Mouse (Mus musculus) bone marrow macrophage, adult 2 months (primary cell): Measurements from ENCODE around the gene Efnb2. TPM values are rescaled to one million over a fixed set of nuclear protein-coding genes. Genes with fewer than 3 reads are reported as not detected.

Experiments used
- H3K27ac ChIP-seq: 2 replicates; pipeline ENCODE4 v1.5.1; 2012; ENCODE audit warnings: low read depth, low read length; ENCODE audit not compliant: insufficient read depth
- H3K4me1 ChIP-seq: 2 replicates; pipeline ENCODE4 v1.6.1; 2012; ENCODE audit warnings: low read length; ENCODE audit not compliant: control insufficient read depth, insufficient read depth
- H3K4me3 ChIP-seq: 2 replicates; pipeline ENCODE4 v1.5.1; 2012; ENCODE audit warnings: mild to moderate bottlenecking, low read length, moderate library complexity; ENCODE audit not compliant: insufficient read depth
- CTCF ChIP-seq: IDR thresholded peaks from 2 replicates; pipeline ENCODE4 v1.5.1; 2012; ENCODE audit warnings: low read depth, mild to moderate bottlenecking, low read length, moderate library complexity
- POLR2A ChIP-seq: IDR thresholded peaks from 2 replicates; pipeline ENCODE4 v1.6.1; 2012; ENCODE audit warnings: mild to moderate bottlenecking, low read depth, low read length, borderline replicate concordance
- polyA plus RNA-seq: library from polyadenylated mRNA; stranded (reverse); fragments of >200 nt; gene quantifications from 2 replicates; pipeline ENCODE4 v1.2.4, GENCODE M21; 2012; ENCODE audit not compliant: missing spikeins, insufficient read depth, insufficient read length

Gene Efnb2
- polyA plus RNA-seq, 1 experiment = 0.67 TPM

DNA sequence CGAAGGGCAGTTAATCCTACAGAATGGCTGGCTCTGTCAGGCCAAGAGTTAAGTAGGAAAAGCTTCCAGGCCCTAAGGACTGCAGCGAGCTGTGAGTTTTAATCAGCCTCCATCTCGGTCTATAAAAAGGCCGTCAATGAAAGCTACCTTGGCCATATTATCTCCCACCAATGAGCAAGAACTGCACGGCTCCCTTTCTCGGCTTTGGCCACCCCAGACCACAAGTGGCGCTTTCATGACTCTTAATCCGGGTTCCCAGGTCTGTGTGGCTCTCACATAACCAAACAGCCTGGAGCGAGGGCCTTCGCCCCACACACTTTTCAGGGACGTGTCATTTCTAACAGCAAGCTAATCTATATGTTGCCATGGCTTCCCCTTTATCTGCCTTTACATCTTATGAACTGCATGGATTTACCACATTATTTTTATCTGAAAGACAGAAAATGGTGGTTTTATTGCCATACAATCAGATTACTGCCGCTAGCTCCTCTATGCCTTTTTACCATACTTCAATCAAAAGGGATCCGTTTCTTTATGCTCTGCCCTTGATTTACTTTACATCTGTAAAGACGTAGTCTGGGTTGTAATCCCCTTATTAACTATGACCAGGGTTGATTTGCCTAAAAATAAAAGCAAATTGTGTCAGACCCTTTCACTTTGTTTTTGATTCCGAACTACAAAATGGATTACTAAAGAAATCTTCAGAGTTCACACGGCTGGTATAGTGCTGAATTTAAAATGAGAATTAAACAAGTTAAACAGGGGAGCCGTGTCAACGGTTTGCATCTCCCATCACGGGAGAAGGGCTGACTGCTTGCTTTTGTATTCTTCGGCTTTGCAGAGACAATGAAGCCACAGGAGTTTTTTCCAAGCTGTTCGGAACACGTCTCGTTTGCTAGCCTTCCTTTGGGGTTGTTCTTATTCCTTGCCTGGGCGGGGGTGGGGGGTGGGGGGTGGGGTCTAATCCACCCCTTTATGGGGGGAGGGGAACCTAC is 5.4 kb downstream of the Efnb2 start:
- Histone ChIP-seq H3K4me1 (no peaks in the 10 kb centered on the region), H3K4me3 (no peak overlapping the region), H3K27ac (no peak overlapping the region)
- no peak for TF ChIP-seq POLR2A
- TF ChIP-seq CTCF = no peak

DNA sequence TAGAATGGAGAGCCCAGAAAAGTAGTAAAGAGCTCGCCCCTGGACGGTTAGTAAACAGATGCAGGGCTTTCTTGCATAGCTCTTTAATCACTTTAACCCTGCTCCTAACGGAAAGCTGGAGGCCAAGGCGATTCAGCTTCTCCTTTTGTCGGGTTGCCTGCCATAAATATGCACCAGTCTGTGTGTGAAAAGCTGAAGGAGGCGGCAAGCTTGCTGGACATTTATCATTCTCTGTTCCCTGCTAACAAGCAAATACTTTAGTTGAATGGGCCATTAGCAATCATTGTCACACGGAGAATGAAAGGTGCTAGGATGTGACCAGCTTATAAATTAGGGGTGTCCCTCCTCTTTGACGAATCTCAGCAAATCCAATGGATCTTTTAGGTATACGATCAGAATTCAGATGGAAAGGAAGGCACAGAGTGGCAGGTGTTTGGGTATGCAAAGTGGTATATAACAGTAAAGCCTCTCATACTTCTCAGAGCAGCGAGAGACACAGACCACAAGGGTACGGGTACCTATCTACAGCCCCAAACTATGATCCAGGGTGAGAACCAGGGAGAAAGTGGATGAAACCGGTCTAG is 7.0 kb downstream of the Efnb2 start:
- TF ChIP-seq POLR2A = no peak
- TF ChIP-seq CTCF = no peak
- Histone ChIP-seq H3K4me3 (no peak overlapping the region), H3K4me1 (no peaks in the 10 kb centered on the region), H3K27ac (no peak overlapping the region)

DNA sequence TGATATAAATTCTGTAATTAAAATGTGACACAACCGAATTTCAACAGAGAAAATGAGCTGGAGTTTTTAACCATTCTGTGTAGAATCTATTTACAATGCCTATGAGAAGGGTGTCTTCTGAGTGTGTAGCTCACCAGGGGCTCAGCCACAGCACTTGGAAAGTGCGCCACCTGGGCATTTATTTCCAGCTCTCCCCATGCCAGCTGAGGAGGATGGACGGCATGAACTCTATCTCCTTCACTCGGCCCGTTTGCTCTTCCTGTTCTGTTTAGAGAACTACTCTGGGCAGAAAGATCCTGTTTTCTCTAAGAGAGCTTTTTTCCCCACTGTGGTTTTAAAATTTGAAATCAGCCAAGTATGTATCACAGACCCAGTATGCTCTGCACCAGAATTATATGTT is 7.7 kb downstream of the Efnb2 start:
- Histone ChIP-seq H3K4me3 (no peak overlapping the region), H3K4me1 (no peaks in the 10 kb centered on the region), H3K27ac (no peak overlapping the region)
- TF ChIP-seq POLR2A (no peak), CTCF (no peak)

DNA sequence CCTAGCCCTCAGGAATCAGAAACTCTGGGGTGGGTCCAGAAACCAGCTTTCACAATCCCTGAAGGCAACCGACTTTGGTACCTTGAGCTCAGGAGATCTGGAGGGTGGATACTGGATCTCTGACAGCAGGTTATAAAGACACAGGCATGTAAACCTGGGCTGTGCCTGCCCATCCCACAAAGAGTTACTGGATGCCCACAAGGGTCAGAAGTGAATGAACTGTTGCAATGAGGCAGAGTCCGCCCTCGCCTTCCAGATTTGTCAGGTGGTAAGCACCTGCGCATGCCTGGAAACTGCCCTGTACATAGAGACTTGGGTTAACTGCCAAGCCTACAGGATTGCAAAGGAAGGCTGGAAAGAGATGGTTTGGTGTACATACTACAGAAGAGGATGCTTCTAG is 8.7 kb downstream of the Efnb2 start:
- no peak overlapping the region for H3K27ac ChIP-seq
- TF ChIP-seq POLR2A = no peak
- no peaks in the 10 kb centered on the region for H3K4me1 ChIP-seq
- no peak overlapping the region for H3K4me3 ChIP-seq

DNA sequence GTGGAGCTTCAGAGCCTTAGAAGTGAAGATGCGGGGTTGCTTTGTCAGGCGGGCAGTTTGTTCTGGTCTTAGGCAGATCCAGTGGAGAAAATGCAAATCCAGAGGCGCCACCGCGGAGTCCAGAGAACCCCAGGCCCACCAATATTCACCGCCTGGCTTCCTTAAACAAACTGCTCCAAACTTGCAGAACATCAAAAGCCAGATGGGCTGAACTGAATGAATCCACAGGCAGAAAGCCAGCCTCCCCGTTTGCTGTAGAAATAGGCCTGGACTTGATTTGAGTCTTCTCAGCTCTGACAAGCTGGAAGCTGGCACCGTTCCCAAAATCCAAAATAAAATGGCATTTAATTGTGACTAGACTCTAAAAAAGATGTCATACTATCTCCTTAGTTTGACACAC is 11.1 kb downstream of the Efnb2 start:
- no peak for TF ChIP-seq CTCF
- no peak for TF ChIP-seq POLR2A
- Histone ChIP-seq H3K4me3 (no peak overlapping the region), H3K27ac (no peak overlapping the region), H3K4me1 (no peaks in the 10 kb centered on the region)

DNA sequence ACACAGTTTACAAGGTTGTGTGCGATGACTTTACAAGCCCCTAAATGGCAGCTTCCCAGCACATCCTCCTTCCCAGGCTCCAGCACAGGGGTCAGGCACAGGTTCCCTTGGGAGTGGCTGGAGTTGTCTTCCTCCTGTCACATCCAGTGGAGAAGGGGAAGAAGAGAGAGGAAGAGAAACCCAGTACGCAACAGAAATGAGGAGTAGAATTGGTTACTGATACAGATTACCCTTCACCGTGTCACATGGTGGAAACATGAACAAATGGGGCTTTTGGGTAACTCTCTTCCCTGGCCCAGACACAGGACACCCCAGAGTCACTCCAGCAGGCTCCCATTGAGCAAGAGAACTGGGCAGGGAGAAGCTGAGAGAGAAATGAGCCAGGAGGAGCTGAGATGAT is 11.5 kb downstream of the Efnb2 start:
- Histone ChIP-seq H3K4me3 (no peak overlapping the region), H3K27ac (no peak overlapping the region), H3K4me1 (no peaks in the 10 kb centered on the region)
- no peak for TF ChIP-seq POLR2A
- TF ChIP-seq CTCF = no peak

DNA sequence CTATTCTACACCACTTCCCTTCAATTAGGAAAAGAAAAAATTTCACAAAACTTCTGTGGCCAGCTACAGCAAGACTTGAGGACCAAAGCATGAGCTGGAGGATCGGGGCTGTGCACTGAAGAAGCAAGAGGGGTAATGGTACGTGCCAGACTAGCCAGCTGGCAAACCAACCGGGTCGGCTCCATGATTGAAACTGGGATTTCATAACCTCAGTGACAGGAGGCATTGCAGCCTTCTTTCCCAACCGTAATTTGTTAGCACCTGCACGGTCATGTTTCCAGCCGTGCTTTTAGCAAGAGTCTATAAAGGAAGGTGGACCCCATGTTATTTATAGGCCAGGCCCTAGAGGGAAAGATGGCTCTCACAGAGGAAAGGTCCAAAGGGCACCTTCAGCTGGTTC is 12.4 kb downstream of the Efnb2 start:
- H3K4me1 ChIP-seq = no peaks in the 10 kb centered on the region
- no peak overlapping the region for H3K4me3 ChIP-seq
- H3K27ac ChIP-seq = no peak overlapping the region
- no peak for TF ChIP-seq CTCF

DNA sequence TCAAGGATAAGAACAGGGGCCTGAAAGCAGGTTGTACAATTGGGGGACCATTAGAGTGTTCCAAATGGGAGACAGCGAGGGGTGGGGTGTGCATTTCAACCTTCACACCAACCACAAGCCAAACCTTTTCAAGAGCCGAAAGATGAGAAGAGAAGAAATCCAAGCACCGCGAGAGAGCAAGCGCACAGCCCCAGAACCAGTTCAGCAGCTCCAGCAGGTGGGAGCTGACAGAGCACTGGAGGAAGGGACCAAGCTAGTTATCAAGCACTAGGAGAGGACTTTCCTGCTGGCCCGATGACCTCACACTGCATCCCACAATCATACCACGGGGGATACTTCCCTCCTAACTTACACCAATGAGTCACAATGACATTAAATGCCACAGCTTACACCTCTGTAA is 13.2 kb downstream of the Efnb2 start:
- H3K27ac ChIP-seq = no peak overlapping the region
- no peak overlapping the region for H3K4me3 ChIP-seq
- H3K4me1 ChIP-seq = no peaks in the 10 kb centered on the region
- TF ChIP-seq CTCF = no peak
- TF ChIP-seq POLR2A = no peak

DNA sequence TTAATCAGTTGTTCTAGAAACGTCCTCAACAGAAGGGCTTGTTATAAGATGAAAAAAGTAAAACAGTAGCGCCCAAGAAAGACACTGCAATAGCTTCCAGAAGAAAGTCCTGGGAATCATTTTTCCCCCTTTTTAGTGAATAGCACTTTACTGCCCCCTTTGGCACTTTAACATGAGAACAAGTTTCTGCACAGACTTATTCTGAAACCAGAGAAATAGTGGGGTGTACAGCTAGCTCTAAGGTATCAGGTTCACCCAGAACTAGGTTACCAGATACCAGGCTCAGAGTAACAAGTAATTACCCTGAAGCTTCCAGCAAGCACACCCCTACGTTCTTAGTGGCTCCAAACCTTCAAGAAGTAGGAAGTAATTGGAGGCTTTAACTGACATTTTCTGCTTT is 13.7 kb downstream of the Efnb2 start:
- no peak overlapping the region for H3K4me3 ChIP-seq
- no peaks in the 10 kb centered on the region for H3K4me1 ChIP-seq
- TF ChIP-seq POLR2A (no peak), CTCF (no peak)
- no peak overlapping the region for H3K27ac ChIP-seq

DNA sequence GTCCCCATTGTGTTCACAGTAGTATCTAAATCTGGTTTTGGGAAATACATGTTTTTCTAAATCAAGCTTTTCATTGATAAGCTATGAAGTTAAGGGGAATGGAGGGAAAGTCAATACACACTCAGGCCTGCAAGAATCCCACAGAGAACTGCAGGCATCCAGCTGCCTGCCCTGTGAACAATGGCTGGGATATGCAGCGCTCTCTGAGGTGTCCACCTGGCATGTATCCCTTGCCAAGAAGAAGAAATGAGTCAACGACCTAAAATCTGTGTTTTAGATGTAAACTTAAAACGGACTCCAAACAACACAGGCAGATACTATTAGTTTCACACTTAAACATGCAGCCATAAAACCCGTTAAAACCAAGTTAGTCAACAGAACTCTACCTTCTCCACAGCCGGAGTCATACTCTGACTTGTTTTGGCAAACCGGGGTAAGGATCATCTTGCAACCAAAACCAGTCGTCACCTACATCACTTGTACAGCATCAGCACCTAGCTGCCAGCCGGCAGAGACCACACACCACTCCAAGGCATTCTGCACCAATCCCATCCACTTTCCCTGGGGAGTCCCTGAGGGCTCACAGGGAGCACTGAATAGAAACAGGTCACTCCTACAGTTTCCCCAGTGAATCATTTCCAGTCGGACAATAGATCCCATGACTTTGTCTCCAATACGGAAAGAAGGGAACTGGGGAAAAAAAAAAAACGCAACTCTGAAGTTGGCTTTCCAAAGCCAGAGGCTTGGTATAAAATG is 16.7 kb downstream of the Efnb2 start:
- Histone ChIP-seq H3K4me3 (no peak overlapping the region), H3K4me1 (no peaks in the 10 kb centered on the region), H3K27ac (no peak overlapping the region)
- TF ChIP-seq POLR2A = no peak
- TF ChIP-seq CTCF = no peak
